Mouse (Mus musculus) G1E (cell line): ENCODE measurements around the gene Cnr2.

Source experiments
- CTCF ChIP-seq: IDR thresholded peaks from 2 replicates; pipeline ENCODE4 v1.5.1; 2012; ENCODE audit warnings: low read depth, low read length, inconsistent platforms, mixed read lengths
- GATA1 ChIP-seq: IDR thresholded peaks from 2 replicates; pipeline ENCODE4 v1.6.1; 2012; ENCODE audit warnings: borderline replicate concordance, low read length, inconsistent platforms, mixed read lengths
- GATA2 ChIP-seq: IDR thresholded peaks from 2 replicates; pipeline ENCODE4 v1.6.1; 2012; ENCODE audit warnings: low read depth, low read length, inconsistent platforms, borderline replicate concordance
- POLR2AphosphoS5 ChIP-seq: IDR thresholded peaks from 2 replicates; pipeline ENCODE4 v1.6.1; 2012; ENCODE audit warnings: low read depth, low read length, inconsistent platforms; ENCODE audit not compliant: insufficient replicate concordance
- TAL1 ChIP-seq: conservative IDR thresholded peaks from 2 replicates; pipeline ENCODE4 v1.6.1; 2012; ENCODE audit warnings: low read depth, low read length, inconsistent platforms, mixed read lengths

DNA sequence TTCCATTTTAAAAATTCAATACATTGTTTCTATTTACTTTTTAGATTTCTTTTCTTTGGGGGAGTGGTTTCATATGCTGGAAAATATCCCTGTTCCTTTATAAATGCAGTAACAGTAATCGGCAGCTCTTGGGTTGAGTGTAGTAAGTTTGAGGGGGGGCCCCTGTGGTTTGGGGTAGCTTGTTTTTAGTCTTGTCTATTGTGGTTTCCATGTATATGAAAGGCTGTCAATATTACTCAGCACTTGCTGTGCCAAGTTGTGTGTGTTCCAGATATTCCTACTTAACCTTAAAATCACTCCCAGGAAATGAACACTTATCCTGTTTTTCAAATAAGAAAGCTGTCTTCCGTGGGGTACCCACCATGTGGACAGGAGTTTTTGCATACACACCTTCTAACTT, 26.2 kb upstream of the Cnr2 start:
- TF ChIP-seq CTCF, result no peak
- no peak for TF ChIP-seq GATA2
- TF ChIP-seq TAL1, result no peak
- no peak for TF ChIP-seq GATA1
- TF ChIP-seq POLR2AphosphoS5, result no peak
